Mouse (Mus musculus) brain, adult 2 months (tissue): ENCODE data around the gene Caskin1.

Experiments used
- DNase-seq: peaks from one replicate; pipeline ENCODE4 v3.0.0; 2011; ENCODE audit warnings: low read depth, low spot score

The Caskin1 gene

DNA sequence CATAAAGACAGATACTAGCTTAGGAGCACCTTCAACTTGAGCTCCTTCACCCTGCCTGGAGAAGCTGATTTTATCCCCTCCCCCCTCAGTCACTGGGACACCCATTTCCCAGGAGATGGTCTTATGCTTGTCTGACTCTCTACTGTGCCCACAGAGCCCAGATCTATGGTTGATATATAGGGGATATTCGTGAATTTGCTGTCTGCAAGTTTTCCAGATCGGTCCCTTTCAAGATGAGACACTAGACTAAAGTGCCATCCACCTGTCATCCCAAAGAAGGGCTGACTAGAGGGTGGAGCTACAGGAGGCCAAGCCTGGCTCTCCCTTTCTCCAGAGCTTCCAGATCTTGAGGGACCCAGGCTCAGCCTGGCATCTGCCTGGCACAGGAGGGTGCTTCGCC lies 42.7 kb downstream of the Caskin1 start:
- DNase-seq = no peak

GRCm38 (mm10) chr17:24532045-24532444 lies 43.6 kb downstream of the Caskin1 start:
- no peak for DNase-seq

DNA sequence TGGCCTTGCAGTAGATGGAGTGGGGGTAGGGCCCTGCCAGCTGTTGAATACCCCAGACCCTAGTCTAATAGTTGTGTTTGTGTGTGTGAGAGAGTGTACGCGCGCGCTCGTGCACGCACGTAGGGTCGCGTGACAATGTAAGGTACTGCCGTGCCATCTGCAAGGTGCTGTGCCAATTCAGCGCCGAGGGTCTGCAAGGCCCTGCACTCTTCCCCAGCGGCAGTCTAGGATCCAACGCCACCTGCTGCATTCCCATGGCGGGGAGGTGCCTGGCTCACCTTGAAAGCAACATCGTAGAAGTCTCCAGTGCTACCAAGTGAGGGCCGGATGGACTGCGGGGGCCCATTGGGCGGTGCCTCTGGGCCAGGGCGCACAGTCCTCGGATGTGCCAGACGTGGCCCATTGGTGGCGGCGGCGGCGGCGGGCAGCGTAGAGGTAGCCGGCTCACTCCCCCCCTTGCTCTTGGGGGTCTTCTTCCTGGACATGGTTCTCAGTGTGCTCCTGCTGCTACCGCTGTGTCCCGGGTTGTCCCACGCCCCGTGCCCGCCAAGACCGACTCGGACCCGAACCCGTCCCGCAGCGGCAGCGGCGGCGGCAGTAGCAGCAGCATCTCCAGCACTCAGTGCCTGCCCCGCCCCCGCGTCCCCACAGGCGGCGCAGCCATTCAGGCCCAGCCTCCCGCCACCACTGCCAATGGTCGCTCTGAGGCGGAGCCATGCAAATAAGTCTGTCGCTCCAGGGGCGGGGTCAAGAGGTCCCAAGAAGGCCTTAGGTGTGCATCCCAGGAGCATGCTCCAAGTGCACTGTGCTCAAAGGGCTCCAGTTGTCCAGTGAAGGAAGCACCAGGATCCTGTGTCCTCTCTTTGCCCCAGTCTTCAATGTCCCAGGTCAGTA lies 44.9 kb downstream of the Caskin1 start:
- peak; percentile 97 for DNase-seq

DNA sequence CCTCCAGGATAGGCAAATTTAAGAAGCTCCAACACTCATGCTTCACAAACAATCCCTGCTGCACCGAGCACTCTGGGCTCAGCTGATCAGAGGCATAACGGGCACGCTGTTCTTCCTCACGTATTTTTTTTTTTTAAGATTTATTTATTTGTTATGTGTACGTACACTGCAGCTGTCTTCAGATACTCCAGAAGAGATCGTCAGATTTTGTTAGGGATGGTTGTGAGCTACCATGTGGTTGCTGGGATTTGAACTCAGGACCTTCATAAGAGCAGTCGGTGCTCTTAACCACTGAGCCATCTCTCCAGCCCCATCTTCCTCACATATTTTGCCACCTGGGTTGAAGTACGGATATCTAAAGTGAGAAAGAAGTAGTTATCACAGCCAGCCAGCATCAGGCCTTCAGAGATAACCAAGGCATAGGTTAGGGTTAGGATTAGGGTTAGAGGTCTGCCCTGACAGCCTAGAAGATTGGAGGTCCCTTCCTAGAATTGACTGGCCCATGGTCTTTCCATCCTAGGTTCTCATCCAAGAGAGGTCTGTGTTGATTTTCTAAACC lies 45.8 kb downstream of the Caskin1 start, which contains the start of gene Rab26:
Rab26 (minus strand) TSS at position 51 of the 559 bp plus-strand sequence.
- no peak for DNase-seq

GRCm38 (mm10) chr17:24535300-24535699 lies 46.9 kb downstream of the Caskin1 start:
- peak; percentile 77 for DNase-seq

- peak; percentile 92 for DNase-seq
Observed at GRCm38 (mm10) chr17:24537536-24537935, 49.1 kb downstream of the Caskin1 start.

GRCm38 (mm10) chr17:24538950-24539349 lies 50.5 kb downstream of the Caskin1 start:
- peak; percentile 73 for DNase-seq

- peak; percentile 83 for DNase-seq
Observed at GRCm38 (mm10) chr17:24540375-24540774, 52.0 kb downstream of the Caskin1 start.

DNA sequence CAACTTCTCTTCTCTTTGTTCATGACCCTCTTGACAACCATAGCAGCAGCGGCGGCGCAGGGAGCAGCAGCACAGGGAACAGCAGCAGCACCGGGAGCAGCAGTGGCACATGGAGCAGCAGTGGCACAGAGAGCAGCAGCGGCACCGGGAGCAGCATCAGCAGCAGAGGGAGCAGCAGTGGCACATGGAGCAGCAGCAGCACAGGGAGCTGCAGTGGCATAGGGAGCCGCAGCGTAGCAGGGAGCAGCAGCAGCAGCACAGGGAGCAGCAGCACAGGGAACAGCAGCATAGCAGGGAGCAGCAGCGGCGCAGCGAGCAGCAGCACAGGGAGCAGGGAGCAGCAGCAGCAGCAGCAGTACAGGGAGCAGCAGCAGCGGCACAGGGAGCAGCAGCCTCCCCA lies 56.2 kb downstream of the Caskin1 start:
- peak; percentile 75 for DNase-seq

DNA sequence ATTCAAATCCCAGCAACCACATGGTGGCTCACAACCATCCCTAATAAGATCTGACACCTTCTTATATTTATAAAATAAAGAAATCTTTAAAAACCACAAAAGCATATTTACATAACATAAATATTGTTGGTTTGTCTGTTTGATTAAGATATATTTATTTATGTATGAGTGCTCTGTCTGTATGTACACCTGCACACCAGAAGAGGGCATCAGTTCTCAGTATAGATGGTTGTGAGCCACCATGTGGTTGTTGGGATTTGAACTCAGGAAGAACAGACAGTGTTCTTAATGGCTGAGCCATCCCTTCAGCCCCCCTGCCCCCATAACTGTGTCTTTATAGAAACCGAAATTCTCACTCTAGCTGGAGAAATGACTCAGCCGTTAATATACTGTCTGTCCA lies 56.8 kb downstream of the Caskin1 start:
- DNase-seq = no peak

GRCm38 (mm10) chr17:24546234-24546633 lies 57.8 kb downstream of the Caskin1 start:
- no peak for DNase-seq

- DNase-seq = peak; percentile 70
Observed at GRCm38 (mm10) chr17:24548435-24548834, 60.0 kb downstream of the Caskin1 start.

GRCm38 (mm10) chr17:24548921-24549617 lies 60.7 kb downstream of the Caskin1 start:
- peak; percentile 89 for DNase-seq

DNA sequence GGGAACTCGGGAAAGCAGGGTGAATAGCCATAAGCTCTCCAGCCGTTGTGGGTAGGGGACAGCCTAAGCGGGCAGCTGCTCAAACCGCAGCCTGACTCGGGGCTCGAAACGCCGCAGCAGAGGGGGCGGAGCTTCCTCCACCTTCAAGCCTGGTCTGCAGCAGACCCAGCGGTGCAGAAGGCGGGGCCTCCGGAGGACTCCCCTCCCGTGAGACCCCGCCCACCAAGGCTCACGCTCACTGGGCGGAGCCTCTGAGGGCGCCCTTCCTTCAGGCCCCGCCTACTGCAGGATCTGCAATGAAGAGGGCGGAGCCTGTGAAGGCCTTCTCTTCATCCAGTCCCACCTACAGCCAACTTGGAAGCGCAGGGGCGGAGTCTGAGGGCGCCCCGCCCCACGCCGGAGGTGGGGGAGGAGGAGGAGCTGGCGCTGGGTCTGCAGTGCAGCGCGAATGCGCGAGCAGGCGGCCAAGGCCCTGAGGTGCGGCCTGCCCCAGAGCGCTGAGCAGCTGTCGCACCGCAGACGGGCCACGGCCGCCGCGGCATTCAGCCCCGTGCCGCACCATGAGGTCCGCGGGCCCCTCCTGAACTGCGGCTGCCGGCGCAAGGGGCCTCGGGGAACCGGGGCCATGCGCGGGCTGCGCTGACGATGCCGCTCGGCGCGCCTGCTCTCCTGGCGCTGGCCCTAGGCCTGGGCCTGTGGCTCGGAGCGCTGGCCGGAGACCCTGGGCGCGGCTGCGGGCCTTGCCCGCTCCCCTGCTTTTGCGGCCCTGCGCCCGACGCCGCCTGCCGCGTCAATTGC lies 61.4 kb downstream of the Caskin1 start, which contains the start of gene Pkd1:
Pkd1 (plus strand) TSS at position 217 of the 798 bp plus-strand sequence.
- peak; percentile 100 for DNase-seq

- peak; percentile 89 for DNase-seq
Observed at GRCm38 (mm10) chr17:24550416-24551049, 62.1 kb downstream of the Caskin1 start.

DNA sequence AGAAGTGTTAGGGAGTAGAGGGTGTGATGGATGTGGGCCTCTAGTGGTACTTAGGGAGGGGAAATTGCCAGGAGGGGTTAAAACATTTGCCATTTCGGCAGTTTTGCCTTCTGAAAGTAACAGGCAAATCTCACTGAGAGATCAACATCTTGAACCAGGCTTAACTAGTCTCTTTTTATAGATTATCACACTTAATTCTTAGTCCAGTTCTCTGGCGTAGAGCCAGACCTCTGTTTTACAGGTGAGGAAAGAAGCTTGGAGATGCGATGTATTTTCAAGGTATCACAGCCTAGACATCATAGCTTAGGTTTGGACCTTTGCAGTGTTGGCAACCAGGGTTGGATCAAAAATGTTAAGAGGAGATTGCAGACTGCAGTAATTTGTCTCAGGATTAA lies 62.6 kb downstream of the Caskin1 start:
- DNase-seq = no peak

DNA sequence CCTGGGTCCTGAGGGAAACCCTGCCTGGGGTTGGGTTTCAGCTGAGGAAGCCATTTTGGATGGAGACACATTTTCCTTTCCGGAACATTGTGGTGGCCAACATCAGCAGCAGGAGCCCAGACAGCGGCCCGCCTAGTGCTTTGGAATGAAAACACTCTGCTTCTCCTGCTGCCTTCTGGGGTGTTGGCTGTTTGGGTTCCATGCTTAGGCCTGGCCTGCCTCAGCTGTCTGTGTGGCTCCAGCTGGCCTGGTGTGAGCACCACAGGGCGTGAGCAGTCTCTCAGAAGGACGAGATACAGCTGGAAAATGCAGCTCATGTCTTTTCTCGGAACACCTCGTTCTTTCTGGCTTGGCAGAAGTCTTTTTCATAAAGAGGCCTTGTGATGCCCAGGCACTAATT lies 68.7 kb downstream of the Caskin1 start:
- DNase-seq = no peak
